Mouse (Mus musculus): Measurements from ENCODE around the gene Uba3.

- no peak for TF ChIP-seq CTCF (IDR thresholded peaks at IDR 0.05; ENCODE audit: control insufficient read depth, insufficient read depth, low read length)
- no peak for TF ChIP-seq POLR2A (IDR thresholded peaks at IDR 0.05; ENCODE audit: borderline replicate concordance, control insufficient read depth, low read depth, low read length)
Observed at GRCm38 (mm10) chr6:97227067-97227847, 21.8 kb upstream of the Uba3 start.
